Mouse (Mus musculus): ENCODE measurements around the gene Eml1. TPM values are rescaled to one million over a fixed set of nuclear protein-coding genes. Genes with fewer than 3 reads are reported as not detected.

Eml1 gene
- polyA plus RNA-seq, 1 experiment from 2014 or later = 68.6 TPM

DNA sequence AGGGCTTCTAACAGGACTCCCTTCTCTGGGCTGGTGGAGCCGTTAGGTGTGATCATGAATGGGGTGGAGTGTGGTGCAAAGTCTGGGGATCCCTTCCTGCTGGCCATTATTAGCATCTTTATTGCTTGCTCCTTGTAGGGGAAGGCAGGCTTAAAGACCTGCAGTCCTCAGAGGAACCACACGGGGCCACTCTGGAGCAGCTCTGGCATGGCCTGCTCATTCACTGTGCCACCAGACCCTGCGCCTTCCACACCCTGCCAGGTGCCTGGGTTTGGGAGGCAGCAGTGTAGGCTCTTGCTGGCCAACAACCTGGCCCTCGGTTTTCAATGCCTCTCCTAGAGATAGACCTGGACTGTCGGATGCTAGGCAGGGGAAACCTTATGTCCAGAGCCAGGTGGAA, 7.0 kb upstream of the Eml1 start:
- Histone ChIP-seq H3K4me2 (replicated peaks; ENCODE audit: low read depth, low read length) (no peak overlapping the region), H3K9ac (replicated peaks; ENCODE audit: low read depth, low read length) (no peak overlapping the region), H3K27ac (ENCODE audit: low read length) (no peak overlapping the region), H3K36me3 (ENCODE audit: control insufficient read depth, insufficient read depth, low read length) (no peaks in the 10 kb centered on the region), H3K4me3 (ENCODE audit: low read depth, low read length) (no peak overlapping the region), H3K4me1 (ENCODE audit: control insufficient read depth, insufficient read depth, low read length) (peaks cover 18% of the 10 kb centered on the region), H3K27me3 (ENCODE audit: control insufficient read depth, insufficient read depth, low read length) (no peaks in the 10 kb centered on the region), H3K9me3 (ENCODE audit: control insufficient read depth, low read depth, low read length) (no peaks in the 10 kb centered on the region)
- WGBS = 5% methylated on average over 5 of the region's 5 CpGs
- peak; percentile 38; the same call in 1 of the 2 replicates for ATAC-seq (ENCODE audit: insufficient number of reproducible peaks, insufficient read depth, low FRiP score, low read depth)

DNA sequence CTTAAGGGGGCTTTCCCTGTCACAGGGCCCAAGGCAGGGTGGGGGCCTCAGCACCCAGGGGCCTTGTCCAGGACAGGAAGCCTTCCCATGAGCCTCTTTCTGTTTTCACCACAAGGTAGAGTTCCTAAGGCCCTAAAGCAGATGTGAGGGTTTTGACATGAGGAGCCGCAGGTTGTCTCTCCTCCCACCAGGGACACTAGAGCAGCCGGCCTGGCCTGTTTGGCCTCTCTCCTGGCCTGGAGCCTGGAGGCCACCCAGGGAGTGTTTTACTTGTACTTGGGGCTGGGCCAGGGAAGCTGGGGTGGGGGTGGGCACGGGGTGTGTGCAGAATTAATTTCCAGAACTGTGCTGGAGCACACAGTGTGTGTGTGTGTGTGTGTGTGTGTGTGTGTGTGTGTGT, 5.4 kb upstream of the Eml1 start:
- Histone ChIP-seq H3K36me3 (ENCODE audit: control insufficient read depth, insufficient read depth, low read length) (no peaks in the 10 kb centered on the region), H3K4me1 (ENCODE audit: control insufficient read depth, insufficient read depth, low read length) (peaks cover 19% of the 10 kb centered on the region), H3K9ac (replicated peaks; ENCODE audit: low read depth, low read length) (no peak overlapping the region), H3K4me2 (replicated peaks; ENCODE audit: low read depth, low read length) (no peak overlapping the region), H3K27ac (ENCODE audit: low read length) (peak overlapping the region; percentile 58; the same call in 1 of the 2 replicates), H3K9me3 (ENCODE audit: control insufficient read depth, low read depth, low read length) (no peaks in the 10 kb centered on the region), H3K27me3 (ENCODE audit: control insufficient read depth, insufficient read depth, low read length) (no peaks in the 10 kb centered on the region), H3K4me3 (ENCODE audit: low read depth, low read length) (no peak overlapping the region)
- peak; percentile 60 for ATAC-seq (ENCODE audit: insufficient number of reproducible peaks, insufficient read depth, low FRiP score, low read depth)
- 24% methylated on average over 3 of the region's 3 CpGs for WGBS

DNA sequence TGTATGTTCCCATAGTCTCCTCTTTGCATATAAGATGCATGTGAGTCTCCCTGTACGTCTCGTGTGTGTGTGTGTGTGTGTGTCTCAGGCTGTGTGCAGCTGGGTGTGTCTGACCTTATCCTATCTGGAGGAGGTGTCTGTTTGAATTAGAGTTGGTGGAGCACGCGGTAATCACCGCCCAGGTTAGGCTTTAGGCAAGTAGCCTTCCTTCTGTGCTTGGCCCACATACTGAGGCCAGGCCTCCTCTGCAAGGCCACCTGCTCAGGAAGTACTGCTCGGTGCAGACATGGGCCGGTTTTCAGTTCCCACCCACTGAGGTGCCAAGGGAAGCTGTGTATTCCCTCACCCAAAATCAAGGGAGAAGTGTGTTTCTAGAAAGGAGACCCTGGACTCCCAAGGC, 4.9 kb upstream of the Eml1 start:
- H3K4me1 ChIP-seq (ENCODE audit: control insufficient read depth, insufficient read depth, low read length) = peaks cover 24% of the 10 kb centered on the region

DNA sequence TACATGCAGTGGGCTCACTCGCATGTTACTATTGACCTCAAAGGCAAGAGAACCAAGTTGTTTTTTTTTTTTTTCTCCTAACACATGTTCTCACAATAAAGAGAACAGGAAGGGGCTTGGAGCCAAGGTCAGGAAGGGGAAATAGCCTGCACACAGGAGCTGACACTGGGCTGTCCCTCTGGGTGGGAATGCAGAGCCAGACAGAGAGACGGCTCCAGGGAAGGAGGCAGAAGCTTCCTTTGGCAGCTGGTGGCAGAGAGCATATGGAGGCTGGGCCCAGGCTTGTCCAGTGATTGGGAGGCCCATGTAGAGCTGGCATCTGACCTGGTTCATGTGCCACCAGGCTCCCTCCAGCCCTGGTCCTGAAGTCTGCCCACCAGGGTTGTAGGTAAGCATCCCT, 2.8 kb upstream of the Eml1 start:
- no peak overlapping the region for H3K4me3 ChIP-seq (ENCODE audit: low read depth, low read length)
- no peak for ATAC-seq (ENCODE audit: insufficient number of reproducible peaks, insufficient read depth, low FRiP score, low read depth)
- no peaks in the 10 kb centered on the region for H3K36me3 ChIP-seq (ENCODE audit: control insufficient read depth, insufficient read depth, low read length)
- no peak overlapping the region for H3K27ac ChIP-seq (ENCODE audit: low read length)
- peaks cover 33% of the 10 kb centered on the region for H3K4me1 ChIP-seq (ENCODE audit: control insufficient read depth, insufficient read depth, low read length)
- no peaks in the 10 kb centered on the region for H3K9me3 ChIP-seq (ENCODE audit: control insufficient read depth, low read depth, low read length)
- no peak overlapping the region for H3K9ac ChIP-seq (replicated peaks; ENCODE audit: low read depth, low read length)
- H3K27me3 ChIP-seq (ENCODE audit: control insufficient read depth, insufficient read depth, low read length) = no peaks in the 10 kb centered on the region
- no peak overlapping the region for H3K4me2 ChIP-seq (replicated peaks; ENCODE audit: low read depth, low read length)
- WGBS = 75% methylated on average over 2 of the region's 2 CpGs

More for the DNA sequence above, 4.9 kb upstream of the Eml1 start:
- Histone ChIP-seq H3K9me3 (ENCODE audit: control insufficient read depth, low read depth, low read length) (no peaks in the 10 kb centered on the region), H3K9ac (replicated peaks; ENCODE audit: low read depth, low read length) (no peak overlapping the region), H3K4me3 (ENCODE audit: low read depth, low read length) (no peak overlapping the region), H3K27ac (ENCODE audit: low read length) (peak overlapping the region; percentile 44; the same call in 1 of the 2 replicates), H3K36me3 (ENCODE audit: control insufficient read depth, insufficient read depth, low read length) (no peaks in the 10 kb centered on the region), H3K4me2 (replicated peaks; ENCODE audit: low read depth, low read length) (no peak overlapping the region), H3K27me3 (ENCODE audit: control insufficient read depth, insufficient read depth, low read length) (no peaks in the 10 kb centered on the region)
- WGBS = 51% methylated on average over 7 of the region's 7 CpGs
- ATAC-seq (ENCODE audit: insufficient number of reproducible peaks, insufficient read depth, low FRiP score, low read depth) = peak; percentile 31

DNA sequence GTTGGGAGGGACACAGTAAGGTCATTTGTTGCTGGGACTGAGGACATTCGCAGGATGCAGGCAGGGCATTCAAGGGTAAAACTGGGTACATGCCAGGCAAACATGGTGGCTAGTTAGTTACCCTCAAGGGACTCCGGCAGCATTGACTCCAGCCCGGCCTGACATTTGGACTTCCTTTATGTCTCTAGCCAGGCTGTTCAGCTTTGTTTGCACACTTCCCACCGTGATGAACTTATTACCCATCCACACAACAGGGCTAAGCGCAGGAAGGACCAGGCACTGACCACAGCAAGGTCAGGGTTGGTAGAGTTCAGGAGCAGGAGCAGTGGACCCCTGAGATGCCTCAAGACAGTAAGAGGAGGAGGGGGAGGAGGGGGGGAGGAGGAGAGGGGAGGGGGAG, 1.8 kb upstream of the Eml1 start:
- no peak for ATAC-seq (ENCODE audit: insufficient number of reproducible peaks, insufficient read depth, low FRiP score, low read depth)
- no peak overlapping the region for H3K27ac ChIP-seq (ENCODE audit: low read length)
- H3K4me1 ChIP-seq (ENCODE audit: control insufficient read depth, insufficient read depth, low read length) = peaks cover 32% of the 10 kb centered on the region

DNA sequence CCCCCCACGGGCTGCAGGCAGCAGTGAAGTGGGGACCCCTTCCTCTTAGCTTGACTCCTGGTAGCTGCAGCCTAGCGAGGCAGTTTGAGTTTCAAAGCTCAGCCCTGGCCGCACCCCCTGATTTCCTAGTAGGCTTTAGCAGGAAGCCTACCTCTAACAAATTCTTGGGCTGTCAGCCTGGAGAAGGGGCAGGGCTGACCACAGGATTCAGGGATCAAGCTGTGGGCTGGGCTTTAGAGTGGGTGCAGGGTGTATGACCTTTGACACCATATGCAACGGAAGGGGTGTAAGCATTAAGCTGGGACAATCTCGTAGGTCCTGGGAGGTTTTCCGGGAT, 640 bp downstream of the Eml1 start:
- no peaks in the 10 kb centered on the region for H3K9me3 ChIP-seq (ENCODE audit: control insufficient read depth, low read depth, low read length)
- peak overlapping the region; percentile 48; the same call in 1 of the 2 replicates for H3K27ac ChIP-seq (ENCODE audit: low read length)
- no peaks in the 10 kb centered on the region for H3K36me3 ChIP-seq (ENCODE audit: control insufficient read depth, insufficient read depth, low read length)
- WGBS = 68% methylated on average over 6 of the region's 6 CpGs
- no peaks in the 10 kb centered on the region for H3K27me3 ChIP-seq (ENCODE audit: control insufficient read depth, insufficient read depth, low read length)
- ATAC-seq (ENCODE audit: insufficient number of reproducible peaks, insufficient read depth, low FRiP score, low read depth) = 0 out of 2 replicates have a peak, but pooled peaks have one; percentile 12
- peaks cover 15% of the 10 kb centered on the region for H3K4me1 ChIP-seq (ENCODE audit: control insufficient read depth, insufficient read depth, low read length)
- H3K9ac ChIP-seq (replicated peaks; ENCODE audit: low read depth, low read length) = no peak overlapping the region
- no peak overlapping the region for H3K4me3 ChIP-seq (ENCODE audit: low read depth, low read length)
- no peak overlapping the region; the same call in 1 of the 2 replicates for H3K4me2 ChIP-seq (replicated peaks; ENCODE audit: low read depth, low read length)

More for the DNA sequence above, 1.8 kb upstream of the Eml1 start:
- 64% methylated on average over 5 of the region's 5 CpGs for WGBS
- Histone ChIP-seq H3K36me3 (ENCODE audit: control insufficient read depth, insufficient read depth, low read length) (no peaks in the 10 kb centered on the region), H3K4me3 (ENCODE audit: low read depth, low read length) (no peak overlapping the region), H3K4me2 (replicated peaks; ENCODE audit: low read depth, low read length) (no peak overlapping the region), H3K9me3 (ENCODE audit: control insufficient read depth, low read depth, low read length) (no peaks in the 10 kb centered on the region), H3K27me3 (ENCODE audit: control insufficient read depth, insufficient read depth, low read length) (no peaks in the 10 kb centered on the region), H3K9ac (replicated peaks; ENCODE audit: low read depth, low read length) (no peak overlapping the region)

DNA sequence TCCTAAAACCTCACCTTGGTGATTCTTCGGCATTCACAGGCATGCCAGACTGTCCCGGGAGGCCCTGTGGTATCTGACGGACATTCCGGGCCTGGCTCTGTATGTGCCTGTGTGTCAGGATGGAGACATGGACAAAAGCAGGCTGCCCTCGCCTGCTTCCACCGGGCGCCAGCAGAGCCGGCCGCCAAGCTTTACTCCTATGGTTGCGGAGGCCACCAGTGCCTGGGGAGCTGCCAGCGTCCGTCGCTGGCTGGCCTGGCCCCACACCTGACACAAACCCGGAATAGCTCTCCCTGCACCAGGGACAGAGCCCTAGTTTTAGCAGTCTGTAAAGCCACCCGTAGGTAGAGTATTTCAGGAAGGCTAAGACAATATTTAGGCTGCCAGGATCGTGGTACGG, 1.5 kb downstream of the Eml1 start:
- H3K9ac ChIP-seq (replicated peaks; ENCODE audit: low read depth, low read length) = no peak overlapping the region; the same call in 1 of the 2 replicates
- 88% methylated on average over 17 of the region's 17 CpGs for WGBS
- no peaks in the 10 kb centered on the region for H3K36me3 ChIP-seq (ENCODE audit: control insufficient read depth, insufficient read depth, low read length)

DNA sequence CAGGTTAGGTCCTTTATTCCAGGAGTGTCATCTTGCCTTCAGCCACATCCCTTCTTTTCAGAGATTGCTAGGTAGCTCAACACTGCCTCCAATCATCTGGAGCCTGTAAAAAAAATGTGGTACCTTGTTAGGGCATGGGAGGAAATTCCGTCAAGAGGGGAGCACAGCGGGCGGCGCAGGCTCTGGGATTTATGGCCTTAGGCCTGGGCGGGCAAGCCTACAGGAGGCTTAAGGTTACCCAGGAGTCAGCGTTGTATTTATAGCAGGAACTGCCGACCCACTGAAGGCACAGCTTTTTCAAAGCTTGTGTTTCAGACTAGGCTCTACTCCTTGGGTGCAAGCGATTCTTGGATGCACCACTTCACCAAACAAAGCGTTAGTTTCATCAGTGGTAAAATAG, 2.9 kb downstream of the Eml1 start:
- H3K27ac ChIP-seq (ENCODE audit: low read length) = no peak overlapping the region
- WGBS = 52% methylated on average over 9 of the region's 9 CpGs
- no peaks in the 10 kb centered on the region for H3K9me3 ChIP-seq (ENCODE audit: control insufficient read depth, low read depth, low read length)
- no peaks in the 10 kb centered on the region for H3K36me3 ChIP-seq (ENCODE audit: control insufficient read depth, insufficient read depth, low read length)
- peaks cover 15% of the 10 kb centered on the region for H3K4me1 ChIP-seq (ENCODE audit: control insufficient read depth, insufficient read depth, low read length)
- no peak for ATAC-seq (ENCODE audit: insufficient number of reproducible peaks, insufficient read depth, low FRiP score, low read depth)
- H3K4me2 ChIP-seq (replicated peaks; ENCODE audit: low read depth, low read length) = no peak overlapping the region
- H3K4me3 ChIP-seq (ENCODE audit: low read depth, low read length) = no peak overlapping the region
- no peaks in the 10 kb centered on the region for H3K27me3 ChIP-seq (ENCODE audit: control insufficient read depth, insufficient read depth, low read length)
- no peak overlapping the region for H3K9ac ChIP-seq (replicated peaks; ENCODE audit: low read depth, low read length)

More for the DNA sequence above, 1.5 kb downstream of the Eml1 start:
- no peak for ATAC-seq (ENCODE audit: insufficient number of reproducible peaks, insufficient read depth, low FRiP score, low read depth)
- Histone ChIP-seq H3K27me3 (ENCODE audit: control insufficient read depth, insufficient read depth, low read length) (no peaks in the 10 kb centered on the region), H3K4me2 (replicated peaks; ENCODE audit: low read depth, low read length) (no peak overlapping the region), H3K27ac (ENCODE audit: low read length) (no peak overlapping the region), H3K9me3 (ENCODE audit: control insufficient read depth, low read depth, low read length) (no peaks in the 10 kb centered on the region), H3K4me3 (ENCODE audit: low read depth, low read length) (no peak overlapping the region), H3K4me1 (ENCODE audit: control insufficient read depth, insufficient read depth, low read length) (peaks cover 15% of the 10 kb centered on the region)

DNA sequence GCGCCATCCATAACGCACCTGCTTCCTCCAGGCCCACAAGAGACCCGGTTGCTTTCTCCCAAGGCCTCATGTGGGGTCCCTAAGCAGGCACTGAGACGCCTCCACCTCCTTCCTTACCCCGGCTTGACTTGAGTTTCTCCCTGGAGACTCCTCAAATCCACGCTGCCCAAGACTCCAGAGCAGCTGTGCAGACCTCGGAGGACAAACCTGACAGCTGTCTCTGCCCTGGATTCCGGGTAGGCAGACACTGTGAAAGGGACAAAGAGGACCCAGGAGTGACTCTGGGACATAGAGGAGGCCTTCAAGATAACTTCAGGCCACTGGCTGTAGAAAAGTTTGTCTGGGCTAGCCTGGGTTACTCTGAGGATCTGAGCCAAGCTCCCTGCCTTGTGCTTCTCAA, 3.9 kb downstream of the Eml1 start:
- H3K4me3 ChIP-seq (ENCODE audit: low read depth, low read length) = no peak overlapping the region
- H3K9ac ChIP-seq (replicated peaks; ENCODE audit: low read depth, low read length) = no peak overlapping the region
- no peak overlapping the region for H3K27ac ChIP-seq (ENCODE audit: low read length)
- H3K4me2 ChIP-seq (replicated peaks; ENCODE audit: low read depth, low read length) = no peak overlapping the region
- no peak for ATAC-seq (ENCODE audit: insufficient number of reproducible peaks, insufficient read depth, low FRiP score, low read depth)
- no peaks in the 10 kb centered on the region for H3K27me3 ChIP-seq (ENCODE audit: control insufficient read depth, insufficient read depth, low read length)
- H3K4me1 ChIP-seq (ENCODE audit: control insufficient read depth, insufficient read depth, low read length) = peaks cover 15% of the 10 kb centered on the region
- no peaks in the 10 kb centered on the region for H3K9me3 ChIP-seq (ENCODE audit: control insufficient read depth, low read depth, low read length)
- WGBS = 81% methylated on average over 8 of the region's 8 CpGs
- H3K36me3 ChIP-seq (ENCODE audit: control insufficient read depth, insufficient read depth, low read length) = no peaks in the 10 kb centered on the region

Data from stomach, embryonic 14.5 days (tissue).